Mouse (Mus musculus) midbrain, postnatal 0 days (tissue): ENCODE measurements around the gene Dcaf11. TPM values are rescaled to one million over a fixed set of nuclear protein-coding genes. Genes with fewer than 3 reads are reported as not detected.
A peak's percentile ranks its signal among the peaks of the same experiment; 100 is the strongest.

ENCODE experiments used
- ATAC-seq: fragments of 200-750 bp; cut with Nextera tagmentation; 2 replicates; pipeline ENCODE4 v1.8.0; 2017; ENCODE audit warnings: moderate number of reproducible peaks, mild to moderate bottlenecking, moderate TSS enrichment, moderate library complexity; ENCODE audit not compliant: low FRiP score
- DNase-seq: peaks from one replicate; pipeline ENCODE4 v3.0.0-alpha.2; 2015; ENCODE audit warnings: low spot score
- H3K27ac ChIP-seq: fragments of 300-500 bp; sonication (generic); 2 replicates; pipeline ENCODE4 v1.5.1; 2014; ENCODE audit warnings: low read depth, mild to moderate bottlenecking, low read length, mixed read lengths
- H3K27me3 ChIP-seq: fragments of 300-500 bp; sonication (generic); 2 replicates; pipeline ENCODE4 v1.6.1; 2014; ENCODE audit warnings: low read length, control low read depth, mixed read lengths; ENCODE audit not compliant: insufficient read depth
- H3K36me3 ChIP-seq: fragments of 300-500 bp; sonication (generic); 2 replicates; pipeline ENCODE4 v1.6.1; 2014; ENCODE audit warnings: low read length, control low read depth, mixed read lengths; ENCODE audit not compliant: insufficient read depth
- H3K4me1 ChIP-seq: fragments of 300-500 bp; sonication (generic); 2 replicates; pipeline ENCODE4 v1.6.1; 2014; ENCODE audit warnings: mild to moderate bottlenecking, control low read depth, antibody characterized with exemption, low read length, mixed read lengths; ENCODE audit not compliant: insufficient read depth
- H3K4me2 ChIP-seq: fragments of 300-500 bp; sonication (generic); 2 replicates; pipeline ENCODE4 v1.6.1; 2014; ENCODE audit warnings: low read depth, mild to moderate bottlenecking, low read length, mixed read lengths; ENCODE audit not compliant: poor library complexity, severe bottlenecking
- H3K4me3 ChIP-seq: fragments of 300-500 bp; sonication (generic); 2 replicates; pipeline ENCODE4 v1.5.1; 2014; ENCODE audit warnings: low read depth, mild to moderate bottlenecking, low read length, moderate library complexity
- H3K9ac ChIP-seq: fragments of 300-500 bp; sonication (generic); replicated peaks from 2 replicates; pipeline ENCODE4 v1.6.1; 2014; ENCODE audit warnings: mild to moderate bottlenecking, low read length, moderate library complexity, mixed read lengths; ENCODE audit not compliant: poor library complexity, severe bottlenecking
- H3K9me3 ChIP-seq: fragments of 300-500 bp; sonication (generic); 2 replicates; pipeline ENCODE4 v1.6.1; 2016; ENCODE audit warnings: low read length, control low read depth
- CTCF ChIP-seq: IDR thresholded peaks from 2 replicates; pipeline ENCODE4 v1.5.1; 2016; ENCODE audit warnings: antibody characterized with exemption, mild to moderate bottlenecking
- WGBS: fragments of 180-500 bp; shearing (Covaris S2); extraction: QIAGEN DNeasy Blood & Tissue Kit; methylation state at CpG from one replicate; pipeline ENCODE4 v1.1.7; 2014; 5-methylcytosine and 5-hydroxymethylcytosine counted together
- polyA plus RNA-seq: library from polyadenylated mRNA; unstranded; fragments of >200 nt; fragmentation: Nextera tagmentation; extraction: Ambion mirVana; gene quantifications from 2 replicates; pipeline ENCODE4 v1.2.1, GENCODE M21; 2015
- total RNA-seq: library from RNA; depleted of rRNA; stranded (reverse); fragments of >200 nt; gene quantifications from 2 replicates; pipeline ENCODE4 v1.2.3, GENCODE M21; 2014; rRNA removed

The Dcaf11 gene
- total and polyA plus RNA-seq, 2 experiments from 2014 or later, result 98.3 to 102 TPM

DNA sequence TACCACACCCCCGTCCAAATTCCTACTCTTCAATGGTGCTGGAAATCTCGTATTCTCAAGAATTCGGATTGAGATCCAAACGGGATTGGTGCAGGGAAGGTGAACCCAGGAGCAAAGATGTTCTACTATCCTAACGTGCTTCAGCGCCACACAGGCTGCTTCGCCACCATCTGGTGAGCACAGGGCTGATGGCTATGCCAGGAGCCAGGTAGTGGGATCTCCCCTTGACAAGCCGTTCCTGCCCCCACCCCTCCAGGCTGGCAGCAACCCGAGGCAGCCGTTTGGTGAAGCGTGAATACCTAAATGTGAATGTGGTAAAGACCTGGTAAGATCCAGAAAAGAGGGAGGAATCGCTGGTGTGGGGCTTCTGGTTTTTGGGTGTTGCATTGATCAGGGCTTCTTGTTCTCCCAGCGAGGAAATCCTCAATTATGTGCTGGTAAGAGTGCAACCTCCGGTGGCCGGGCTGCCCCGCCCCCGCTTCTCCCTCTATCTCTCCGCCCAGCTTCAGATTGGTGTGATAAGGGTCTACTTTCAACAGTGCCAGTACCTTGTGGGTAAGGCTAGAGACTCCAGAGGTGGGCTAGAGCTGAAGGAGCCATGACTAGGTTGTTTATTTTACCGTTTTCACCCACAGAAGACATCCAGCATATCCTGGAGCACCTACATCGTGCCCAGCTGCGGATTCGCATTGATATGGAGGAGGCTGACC is 58.8 kb downstream of the Dcaf11 start:
- no peaks in the 10 kb centered on the region for H3K4me1 ChIP-seq
- ATAC-seq (peak; percentile 50; the same call in 1 of the 2 replicates), DNase-seq (peak; percentile 22)
- no peak for TF ChIP-seq CTCF
- no peak overlapping the region for H3K9ac ChIP-seq
- no peak overlapping the region for H3K27ac ChIP-seq
- no peaks in the 10 kb centered on the region for H3K36me3 ChIP-seq
- no peaks in the 10 kb centered on the region for H3K27me3 ChIP-seq
- no peaks in the 10 kb centered on the region for H3K9me3 ChIP-seq
- peak overlapping the region; percentile 21; the same call in 1 of the 2 replicates for H3K4me2 ChIP-seq
- H3K4me3 ChIP-seq, result peak overlapping the region; percentile 19; the same call in 1 of the 2 replicates
- WGBS, result 54% methylated on average over 22 of the region's 22 CpGs

Other genes with a start within 250 kb of the Dcaf11 start
- gene Dhrs4, start 81.2 kb upstream of the Dcaf11 start, total RNA-seq, result 10.0 and 13.8 TPM in 2 replicates
- gene Dhrs4, start 81.2 kb upstream of the Dcaf11 start, polyA plus RNA-seq, result 18.0 and 19.4 TPM in 2 replicates
- 118 and 166 TPM in 2 replicates for gene Carmil3, start 69.4 kb upstream of the Dcaf11 start, total RNA-seq
- gene Carmil3, start 69.4 kb upstream of the Dcaf11 start, polyA plus RNA-seq, result 33.3 and 37.6 TPM in 2 replicates
- gene Cpne6, start 49.6 kb upstream of the Dcaf11 start, total RNA-seq, result 9.4 and 14.7 TPM in 2 replicates
- 12.3 and 15.0 TPM in 2 replicates for gene Cpne6, start 49.6 kb upstream of the Dcaf11 start, polyA plus RNA-seq
- gene Nrl, start 35.0 kb upstream of the Dcaf11 start, total RNA-seq, result 1.5 and 3.8 TPM in 2 replicates
- 0.55 and 0.57 TPM in 2 replicates for gene Nrl, start 35.0 kb upstream of the Dcaf11 start, polyA plus RNA-seq
- gene Pck2, start 19.7 kb upstream of the Dcaf11 start, total RNA-seq, result 27.8 and 29.1 TPM in 2 replicates
- gene Pck2, start 19.7 kb upstream of the Dcaf11 start, polyA plus RNA-seq, result 18.2 and 21.6 TPM in 2 replicates
- gene A730061H03Rik, start 400 bp downstream of the Dcaf11 start, total RNA-seq, result 5.4 TPM in 1 of 2 replicates, not detected in the other
- 0.69 TPM in 1 of 2 replicates, not detected in the other for gene A730061H03Rik, start 400 bp downstream of the Dcaf11 start, polyA plus RNA-seq
- gene Fitm1, start 15.6 kb downstream of the Dcaf11 start, total RNA-seq, result 0.33 and 0.80 TPM in 2 replicates
- 0.16 and 0.17 TPM in 2 replicates for gene Fitm1, start 15.6 kb downstream of the Dcaf11 start, polyA plus RNA-seq
- 119 and 147 TPM in 2 replicates for gene Psme1, start 18.1 kb downstream of the Dcaf11 start, total RNA-seq
- gene Psme1, start 18.1 kb downstream of the Dcaf11 start, polyA plus RNA-seq, result 268 and 288 TPM in 2 replicates
- gene Emc9, start 25.3 kb downstream of the Dcaf11 start, total RNA-seq, result 36.3 and 38.9 TPM in 2 replicates
- gene Emc9, start 25.3 kb downstream of the Dcaf11 start, polyA plus RNA-seq, result 74.3 and 78.8 TPM in 2 replicates
- gene Psme2, start 31.1 kb downstream of the Dcaf11 start, total RNA-seq, result 62.8 and 69.6 TPM in 2 replicates
- gene Psme2, start 31.1 kb downstream of the Dcaf11 start, polyA plus RNA-seq, result 157 and 184 TPM in 2 replicates
- 19.8 and 26.7 TPM in 2 replicates for gene Rnf31, start 31.7 kb downstream of the Dcaf11 start, total RNA-seq
- 20.4 and 23.0 TPM in 2 replicates for gene Rnf31, start 31.7 kb downstream of the Dcaf11 start, polyA plus RNA-seq
- 17.1 and 18.2 TPM in 2 replicates for gene Irf9, start 43.6 kb downstream of the Dcaf11 start, total RNA-seq
- gene Irf9, start 43.6 kb downstream of the Dcaf11 start, polyA plus RNA-seq, result 7.4 and 8.3 TPM in 2 replicates
- 6.0 and 11.1 TPM in 2 replicates for gene Rec8, start 58.0 kb downstream of the Dcaf11 start, total RNA-seq
- gene Rec8, start 58.0 kb downstream of the Dcaf11 start, polyA plus RNA-seq, result 7.6 and 8.7 TPM in 2 replicates
- gene Ipo4, start 76.0 kb downstream of the Dcaf11 start, total RNA-seq, result 109 and 122 TPM in 2 replicates
- 104 and 112 TPM in 2 replicates for gene Ipo4, start 76.0 kb downstream of the Dcaf11 start, polyA plus RNA-seq
- 6.3 and 6.7 TPM in 2 replicates for gene Gm49378, start 77.9 kb downstream of the Dcaf11 start, total RNA-seq
- gene Gm49378, start 77.9 kb downstream of the Dcaf11 start, polyA plus RNA-seq, result 2.3 and 2.8 TPM in 2 replicates
- 47.7 and 60.3 TPM in 2 replicates for gene Tm9sf1, start 83.8 kb downstream of the Dcaf11 start, total RNA-seq
- 48.2 and 54.3 TPM in 2 replicates for gene Tm9sf1, start 83.8 kb downstream of the Dcaf11 start, polyA plus RNA-seq
- gene Tssk4, start 90.2 kb downstream of the Dcaf11 start, total RNA-seq, result 0.14 and 0.16 TPM in 2 replicates
- gene Tssk4, start 90.2 kb downstream of the Dcaf11 start, polyA plus RNA-seq, result 0.28 and 0.36 TPM in 2 replicates
- gene Mdp1, start 100.5 kb downstream of the Dcaf11 start, total RNA-seq, result 46.7 and 53.7 TPM in 2 replicates
- 77.9 and 82.2 TPM in 2 replicates for gene Mdp1, start 100.5 kb downstream of the Dcaf11 start, polyA plus RNA-seq
- gene Gmpr2, start 111.9 kb downstream of the Dcaf11 start, total RNA-seq, result 19.9 and 24.4 TPM in 2 replicates
- 35.5 and 36.7 TPM in 2 replicates for gene Gmpr2, start 111.9 kb downstream of the Dcaf11 start, polyA plus RNA-seq
- 129 and 133 TPM in 2 replicates for gene Nedd8, start 112.1 kb downstream of the Dcaf11 start, total RNA-seq
- 569 and 590 TPM in 2 replicates for gene Nedd8, start 112.1 kb downstream of the Dcaf11 start, polyA plus RNA-seq
- 14.6 and 15.7 TPM in 2 replicates for gene Tinf2, start 121.8 kb downstream of the Dcaf11 start, total RNA-seq
- 19.9 and 23.6 TPM in 2 replicates for gene Tinf2, start 121.8 kb downstream of the Dcaf11 start, polyA plus RNA-seq
- gene Tgm1, start 153.9 kb downstream of the Dcaf11 start, total RNA-seq, result 0.16 and 0.38 TPM in 2 replicates
- 0.14 and 0.18 TPM in 2 replicates for gene Tgm1, start 153.9 kb downstream of the Dcaf11 start, polyA plus RNA-seq
- 75.1 and 94.5 TPM in 2 replicates for gene Rabggta, start 162.3 kb downstream of the Dcaf11 start, total RNA-seq
- 61.9 and 62.6 TPM in 2 replicates for gene Rabggta, start 162.3 kb downstream of the Dcaf11 start, polyA plus RNA-seq
- 75.1 and 94.0 TPM in 2 replicates for gene Dhrs1, start 185.7 kb downstream of the Dcaf11 start, total RNA-seq
- 72.0 and 73.3 TPM in 2 replicates for gene Dhrs1, start 185.7 kb downstream of the Dcaf11 start, polyA plus RNA-seq
- 22.0 and 30.4 TPM in 2 replicates for gene Nop9, start 185.7 kb downstream of the Dcaf11 start, total RNA-seq
- gene Nop9, start 185.7 kb downstream of the Dcaf11 start, polyA plus RNA-seq, result 17.3 and 17.8 TPM in 2 replicates
- gene Cideb, start 198.5 kb downstream of the Dcaf11 start, total RNA-seq, result 0.66 and 2.6 TPM in 2 replicates
- gene Cideb, start 198.5 kb downstream of the Dcaf11 start, polyA plus RNA-seq, result 0.25 and 1.1 TPM in 2 replicates
- 0.38 and 1.6 TPM in 2 replicates for gene Ltb4r2, start 201.4 kb downstream of the Dcaf11 start, total RNA-seq
- 0.43 and 0.60 TPM in 2 replicates for gene Ltb4r2, start 201.4 kb downstream of the Dcaf11 start, polyA plus RNA-seq
- gene Ltb4r1, start 206.0 kb downstream of the Dcaf11 start, total RNA-seq, result 0.88 and 1.8 TPM in 2 replicates
- 0.94 and 1.1 TPM in 2 replicates for gene Ltb4r1, start 206.0 kb downstream of the Dcaf11 start, polyA plus RNA-seq
- gene Adcy4, start 224.1 kb downstream of the Dcaf11 start, total RNA-seq, result 3.6 and 4.0 TPM in 2 replicates
- gene Adcy4, start 224.1 kb downstream of the Dcaf11 start, polyA plus RNA-seq, result 1.7 TPM in 2 replicates
- 0.27 TPM in 1 of 2 replicates, not detected in the other for gene Ripk3, start 228.9 kb downstream of the Dcaf11 start, total RNA-seq
- gene Ripk3, start 228.9 kb downstream of the Dcaf11 start, polyA plus RNA-seq, result 1.3 and 3.0 TPM in 2 replicates